Mouse (Mus musculus) Patski (cell line): ENCODE data around the gene Gsto1. TPM values are rescaled to one million over a fixed set of nuclear protein-coding genes. Genes with fewer than 3 reads are reported as not detected.

Experiments
- ATAC-seq: fragments of 100-300 bp; one replicate; pipeline ENCODE4 v1.8.0; 2021
- CTCF ChIA-PET: fragments of 350-600 bp; sonication (Branson Sonifier 250); formaldehyde crosslinking; loops from one replicate; lab custom pipeline; 2022; ENCODE audit warnings: inconsistent platforms; lab: Charles Lee
- POLR2A ChIA-PET: fragments of 350-600 bp; sonication (Branson Sonifier 250); formaldehyde crosslinking; loops from one replicate; lab custom pipeline; 2022; ENCODE audit warnings: antibody characterized with exemption, inconsistent platforms; lab: Charles Lee
- DNase-seq: peaks from one replicate; pipeline ENCODE4 v3.0.0-alpha.2; 2011; ENCODE audit warnings: low read depth, low spot score
- H3K27me3 ChIP-seq: fragments of 371-371 bp; one replicate; pipeline ENCODE4 v1.5.1; 2021
- CTCF ChIP-seq: fragments of 100-300 bp; IDR thresholded peaks from one replicate; pipeline ENCODE4 v1.5.1; 2021
- in situ Hi-C: fragments of 300-500 bp; cut with MboI; formaldehyde crosslinking; loops from 3 replicates; pipeline ENCODE4 v1.11.1; 2018; ENCODE audit warnings: low pct_unique_long_range_greater_than_20kb, mixed read lengths
- polyA plus RNA-seq: library from polyadenylated mRNA; unstranded; gene quantifications from one replicate; pipeline ENCODE4 v1.2.3, GENCODE M21; 2021

The Gsto1 gene
- polyA plus RNA-seq, 1 experiment from 2014 or later: 86.5 TPM

- ChIA-PET POLR2A (no interaction called here), CTCF (interaction anchor here (3.0 to 5.5 kb wide), 2 partner anchors 13 to 63 kb away, joined by 11 to 33 read pairs; no protein-coding TSS in a partner anchor)
- TF ChIP-seq CTCF: no peak
- ATAC-seq (no peak), DNase-seq (no peak)
- in situ Hi-C loops: no loop called here
- H3K27me3 ChIP-seq: peaks cover 2% of the 10 kb centered on the region
These were observed 14.7 kb downstream of the Gsto1 start for GRCm38 (mm10) chr19:47869516-47869915.

DNA sequence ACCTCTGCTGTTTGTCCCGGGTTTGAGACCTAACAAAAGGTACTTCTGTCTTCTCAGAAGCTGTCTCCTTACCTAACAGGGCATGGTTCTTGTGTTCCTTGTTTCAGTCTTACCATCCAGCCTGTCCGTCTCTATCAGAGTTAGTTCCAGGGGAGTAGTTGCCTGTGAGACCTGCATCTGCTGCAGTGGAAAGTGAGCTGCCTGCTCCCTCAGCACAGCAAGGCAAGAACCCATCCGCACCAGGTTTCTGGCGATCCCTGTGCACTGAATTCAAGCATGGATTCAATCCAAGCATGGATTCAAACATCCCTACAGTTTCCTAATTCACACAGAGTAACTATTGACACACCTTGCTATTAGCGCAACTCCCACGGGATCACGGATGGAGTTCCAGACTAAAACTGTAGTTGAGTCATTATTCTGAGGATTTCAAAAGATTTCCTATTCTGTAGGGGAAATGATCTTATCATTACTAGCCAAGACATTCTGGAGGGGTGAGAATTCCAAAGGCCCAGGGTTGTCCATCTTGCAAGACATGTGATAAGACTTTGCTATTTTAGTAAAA lies 15.4 kb downstream of the Gsto1 start:
- in situ Hi-C loops: no loop called here
- TF ChIP-seq CTCF: no peak
- CTCF ChIA-PET: interaction anchor here (3.0 to 5.5 kb wide), 3 partner anchors 12 to 62 kb away, joined by 11 to 33 read pairs (median 24); no protein-coding TSS in a partner anchor

GRCm38 (mm10) chr19:47871515-47871914 lies 16.7 kb downstream of the Gsto1 start:
- POLR2A ChIA-PET: no interaction called here
- ATAC-seq: no peak
- peaks cover 7% of the 10 kb centered on the region for H3K27me3 ChIP-seq
- no peak for DNase-seq
- in situ Hi-C loops: no loop called here
- peak; percentile 58 for TF ChIP-seq CTCF
- CTCF ChIA-PET: interaction anchor here (1.9 to 3.9 kb wide), 3 partner anchors 11 to 60 kb away, joined by 6 to 24 read pairs (median 7); no protein-coding TSS in a partner anchor

More for the DNA sequence above, 15.4 kb downstream of the Gsto1 start:
- DNase-seq (no peak), ATAC-seq (no peak)
- peaks cover 7% of the 10 kb centered on the region for H3K27me3 ChIP-seq
- POLR2A ChIA-PET: interaction anchor here (0.6 to 0.7 kb wide), 2 partner anchors 32 to 201 kb away, joined by 3 to 4 read pairs; no protein-coding TSS in a partner anchor

DNA sequence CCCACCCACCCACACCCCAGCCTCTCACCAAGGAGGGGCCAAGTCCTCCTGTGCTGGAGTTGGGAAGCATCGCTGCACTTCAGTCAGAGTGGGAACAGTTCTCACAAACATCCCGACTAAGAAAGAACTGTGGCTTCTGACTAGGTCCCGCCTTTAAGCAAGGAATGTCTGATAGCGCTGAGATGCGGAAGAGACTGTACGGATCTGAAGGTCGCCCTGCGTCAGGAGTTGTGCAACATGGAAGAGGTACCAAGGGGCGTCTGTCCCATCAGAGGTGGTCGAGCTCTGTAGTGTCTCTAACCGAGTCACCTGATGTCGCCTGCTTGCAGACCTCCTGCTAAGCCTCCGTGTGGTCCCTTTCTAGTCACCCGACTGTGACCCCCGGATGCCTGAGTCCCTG lies 21.5 kb downstream of the Gsto1 start:
- H3K27me3 ChIP-seq: peaks cover 7% of the 10 kb centered on the region
- ChIA-PET POLR2A (interaction anchor here (0.6 kb wide), 1 partner anchor 23 kb away, joined by 3 read pairs; no protein-coding TSS in a partner anchor), CTCF (interaction anchor here (1.2 kb wide), 1 partner anchor 56 kb away, joined by 3 read pairs; no protein-coding TSS in a partner anchor)
- TF ChIP-seq CTCF: no peak
- DNase-seq: no peak
- ATAC-seq: no peak
- in situ Hi-C loops: no loop called here

DNA sequence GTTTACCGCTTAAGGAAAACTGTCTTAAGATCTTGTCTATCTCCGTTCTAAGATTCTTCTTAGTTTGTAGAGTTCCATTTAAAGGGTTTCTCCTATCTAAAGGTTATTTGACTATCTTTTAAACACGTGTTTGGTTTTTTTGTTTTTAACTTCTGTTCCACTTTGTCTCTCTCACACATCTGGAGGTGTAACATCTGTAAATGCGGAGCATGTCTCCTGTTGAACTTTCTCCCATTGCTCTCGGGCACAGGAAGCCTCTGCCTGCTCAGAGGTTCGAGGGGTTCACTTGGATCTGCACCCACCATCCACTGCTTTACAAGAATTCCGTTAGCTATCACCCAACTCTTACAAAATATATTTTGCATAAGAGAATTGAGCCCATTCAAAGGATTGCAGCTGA lies 26.8 kb downstream of the Gsto1 start:
- no peak for TF ChIP-seq CTCF
- no peak for DNase-seq
- ATAC-seq: no peak
- H3K27me3 ChIP-seq: no peaks in the 10 kb centered on the region
- POLR2A ChIA-PET: interaction anchor here (1.0 to 1.4 kb wide), 2 partner anchors 41 to 48 kb away, joined by 3 to 4 read pairs; no protein-coding TSS in a partner anchor
- CTCF ChIA-PET: interaction anchor here (1.1 to 6.3 kb wide), 12 partner anchors 9 to 57 kb away, joined by 3 to 113 read pairs (median 8); partner anchors contain the start of genes Cfap43, Gsto2 and Itprip
- in situ Hi-C loops: loop anchor here (5.0 kb wide), 1 partner anchor 46 kb away; no protein-coding TSS in a partner anchor

DNA sequence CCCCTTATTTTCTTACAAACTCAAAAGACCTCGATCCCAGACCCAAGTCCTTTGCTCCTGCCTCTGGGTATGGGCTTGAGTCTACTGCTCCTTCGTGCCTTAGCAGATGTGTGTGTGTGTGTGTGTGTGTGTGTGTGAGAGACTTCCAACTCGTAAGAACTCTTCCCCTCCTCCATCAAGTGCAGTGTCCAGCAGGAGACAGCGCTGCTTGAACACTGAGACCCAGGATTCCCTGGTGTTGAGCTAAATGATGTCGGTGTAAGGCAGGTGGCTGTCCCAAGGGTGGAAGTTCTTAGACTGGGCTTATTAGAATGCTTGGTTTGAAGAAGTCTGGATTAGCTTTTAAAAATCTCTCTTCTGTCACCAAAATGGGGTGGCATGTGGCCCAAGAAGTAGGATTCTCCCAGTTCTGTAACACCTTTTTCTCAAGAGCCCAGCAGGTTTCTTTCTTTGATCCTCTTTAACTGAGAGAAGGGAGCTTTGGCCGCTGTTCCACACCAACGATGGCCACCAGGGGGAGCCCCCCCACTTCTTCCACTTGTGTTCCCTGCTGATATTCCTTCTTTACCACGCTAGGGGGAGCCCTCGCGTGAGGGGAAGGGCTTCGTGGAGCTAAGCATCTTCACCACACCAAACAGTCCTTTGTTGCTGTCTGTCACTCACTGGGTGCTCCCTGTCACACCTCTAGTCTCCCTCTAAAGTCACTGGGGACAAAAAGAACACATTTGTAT lies 27.5 kb downstream of the Gsto1 start:
- ChIA-PET POLR2A (interaction anchor here (1.0 to 1.4 kb wide), 3 partner anchors 40 to 49 kb away, joined by 3 to 4 read pairs (median 3); no protein-coding TSS in a partner anchor), CTCF (interaction anchor here (0.7 to 6.3 kb wide), 23 partner anchors 9 to 81 kb away, joined by 3 to 113 read pairs (median 5); partner anchors contain the start of genes Cfap43, Gsto2 and Itprip)
- peak; percentile 99 for TF ChIP-seq CTCF
- H3K27me3 ChIP-seq: no peaks in the 10 kb centered on the region
- ATAC-seq (peak; percentile 80), DNase-seq (no peak)
- in situ Hi-C loops: loop anchor here (5.0 kb wide), 1 partner anchor 45 kb away; no protein-coding TSS in a partner anchor

DNA sequence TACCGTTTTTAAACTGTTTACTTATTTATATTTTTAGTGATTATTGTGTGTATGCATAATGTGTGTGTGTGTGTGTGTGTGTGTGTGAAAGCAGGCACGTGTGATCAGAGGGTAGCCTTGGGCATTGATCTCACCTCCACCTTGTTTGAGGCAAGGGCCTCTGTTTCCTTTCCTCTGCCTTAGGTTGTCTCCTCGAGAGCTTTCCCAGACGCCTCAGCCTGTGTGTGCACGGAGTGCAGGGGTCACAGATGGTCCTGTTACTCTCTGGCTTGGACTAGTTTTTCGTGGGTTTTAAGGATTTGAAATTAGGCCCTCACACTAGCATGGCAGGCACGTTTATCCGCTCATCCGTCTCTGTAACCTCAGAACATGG lies 28.1 kb downstream of the Gsto1 start:
- in situ Hi-C loops: loop anchor here (5.0 kb wide), 1 partner anchor 44 kb away; no protein-coding TSS in a partner anchor
- H3K27me3 ChIP-seq: no peaks in the 10 kb centered on the region
- no peak for TF ChIP-seq CTCF
- ATAC-seq (no peak), DNase-seq (no peak)
- POLR2A ChIA-PET: interaction anchor here (1.0 to 1.1 kb wide), 2 partner anchors 39 to 48 kb away, joined by 3 to 4 read pairs; no protein-coding TSS in a partner anchor
- CTCF ChIA-PET: interaction anchor here (1.0 to 6.3 kb wide), 19 partner anchors 9 to 64 kb away, joined by 3 to 113 read pairs (median 7); partner anchors contain the start of genes Cfap43, Gsto2 and Itprip

- ATAC-seq (no peak), DNase-seq (no peak)
- in situ Hi-C loops: loop anchor here (5.0 kb wide), 1 partner anchor 43 kb away; no protein-coding TSS in a partner anchor
- CTCF ChIA-PET: interaction anchor here (0.7 to 6.3 kb wide), 7 partner anchors 13 to 54 kb away, joined by 3 to 113 read pairs (median 6); partner anchors contain the start of genes Cfap43, Cfap58, Gsto2 and Itprip
- no peaks in the 10 kb centered on the region for H3K27me3 ChIP-seq
- POLR2A ChIA-PET: interaction anchor here (0.6 kb wide), 1 partner anchor 9 kb away, joined by 6 read pairs; no protein-coding TSS in a partner anchor
- TF ChIP-seq CTCF: no peak
These were observed 29.7 kb downstream of the Gsto1 start for GRCm38 (mm10) chr19:47884296-47885085.

DNA sequence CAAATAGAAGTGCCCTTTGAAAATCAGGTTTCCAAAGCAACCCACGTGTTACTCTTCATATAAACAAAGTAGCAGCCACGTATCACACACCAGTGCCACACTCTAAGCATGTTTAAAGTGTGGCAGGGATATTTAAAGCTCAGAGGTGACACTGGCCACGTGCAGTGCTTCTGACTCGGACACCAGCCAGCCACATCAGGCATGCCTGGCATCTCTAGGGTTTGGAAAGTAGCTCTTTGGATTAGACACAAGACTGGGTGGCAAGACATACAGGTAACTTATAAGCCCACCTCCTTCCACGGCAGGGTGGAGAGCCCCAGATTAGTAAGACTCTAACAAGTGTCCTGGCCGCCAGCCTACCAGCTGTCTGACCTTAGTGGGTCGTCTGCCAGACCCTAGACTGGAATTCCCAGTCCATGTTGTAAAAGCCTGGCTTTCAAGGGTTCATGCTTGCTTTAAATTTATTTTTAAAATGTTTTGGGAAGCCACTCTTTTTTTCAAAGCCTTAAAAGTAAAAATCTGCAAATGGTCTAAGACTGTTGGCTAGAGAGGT lies 30.5 kb downstream of the Gsto1 start:
- DNase-seq (no peak), ATAC-seq (no peak)
- in situ Hi-C loops: no loop called here
- no peak for TF ChIP-seq CTCF
- ChIA-PET CTCF (interaction anchor here (1.9 to 6.3 kb wide), 4 partner anchors 13 to 53 kb away, joined by 6 to 113 read pairs (median 8); partner anchors contain the start of genes Cfap43, Cfap58 and Itprip), POLR2A (interaction anchor here (0.6 kb wide), 1 partner anchor 8 kb away, joined by 6 read pairs; no protein-coding TSS in a partner anchor)
- H3K27me3 ChIP-seq: no peaks in the 10 kb centered on the region
